Mouse (Mus musculus) midbrain, postnatal 0 days (tissue): ENCODE measurements around the gene Gm4301. TPM values are rescaled to one million over a fixed set of nuclear protein-coding genes. Genes with fewer than 3 reads are reported as not detected.

ENCODE experiments used
- polyA plus RNA-seq: library from polyadenylated mRNA; unstranded; fragments of >200 nt; fragmentation: Nextera tagmentation; extraction: Ambion mirVana; gene quantifications from 2 replicates; pipeline ENCODE4 v1.2.1, GENCODE M21; 2015
- total RNA-seq: library from RNA; depleted of rRNA; stranded (reverse); fragments of >200 nt; gene quantifications from 2 replicates; pipeline ENCODE4 v1.2.3, GENCODE M21; 2014; rRNA removed

Gene Gm4301
- total and polyA plus RNA-seq, 2 experiments from 2014 or later, result not detected

Other genes with a start within 250 kb of the Gm4301 start
- gene Gm4302, start 5.2 kb downstream of the Gm4301 start, total RNA-seq, result 0.16 TPM in 1 of 2 replicates, not detected in the other
- not detected in 2 replicates for gene Gm4302, start 5.2 kb downstream of the Gm4301 start, polyA plus RNA-seq
- not detected in 2 replicates for gene Gm4303, start 10.3 kb downstream of the Gm4301 start, total RNA-seq
- not detected in 2 replicates for gene Gm4303, start 10.3 kb downstream of the Gm4301 start, polyA plus RNA-seq
- not detected in 2 replicates for gene Gm4305, start 15.4 kb downstream of the Gm4301 start, total RNA-seq
- gene Gm4305, start 15.4 kb downstream of the Gm4301 start, polyA plus RNA-seq, result not detected in 2 replicates
- gene Gm4307, start 25.7 kb downstream of the Gm4301 start, total RNA-seq, result not detected in 2 replicates
- gene Gm4307, start 25.7 kb downstream of the Gm4301 start, polyA plus RNA-seq, result not detected in 2 replicates
- not detected in 2 replicates for gene Gm4312, start 46.9 kb downstream of the Gm4301 start, total RNA-seq
- gene Gm4312, start 46.9 kb downstream of the Gm4301 start, polyA plus RNA-seq, result not detected in 2 replicates
- 20.1 and 30.8 TPM in 2 replicates for gene Tmtc3, start 151.7 kb downstream of the Gm4301 start, total RNA-seq
- gene Tmtc3, start 151.7 kb downstream of the Gm4301 start, polyA plus RNA-seq, result 5.6 and 6.2 TPM in 2 replicates
- 3.9 and 5.3 TPM in 2 replicates for gene Cep290, start 151.9 kb downstream of the Gm4301 start, total RNA-seq
- gene Cep290, start 151.9 kb downstream of the Gm4301 start, polyA plus RNA-seq, result 4.7 and 5.1 TPM in 2 replicates